Mouse (Mus musculus) forebrain, postnatal 0 days (tissue): Measurements from ENCODE around the gene Lrrc20. TPM values are rescaled to one million over a fixed set of nuclear protein-coding genes. Genes with fewer than 3 reads are reported as not detected.

Source experiments
- ATAC-seq: fragments of 200-750 bp; cut with Nextera tagmentation; 2 replicates; pipeline ENCODE4 v1.8.0; 2017; ENCODE audit warnings: mild to moderate bottlenecking, moderate library complexity
- DNase-seq: peaks from one replicate; pipeline ENCODE4 v3.0.0-alpha.2; 2015
- H3K27ac ChIP-seq: fragments of 300-500 bp; sonication (generic); 2 replicates; pipeline ENCODE4 v1.5.1; 2014; ENCODE audit warnings: low read depth, mild to moderate bottlenecking, antibody characterized with exemption, low read length, moderate library complexity, mixed read lengths
- H3K27me3 ChIP-seq: fragments of 300-500 bp; sonication (generic); 2 replicates; pipeline ENCODE4 v1.6.1; 2014; ENCODE audit warnings: mild to moderate bottlenecking, low read length, mixed read lengths; ENCODE audit not compliant: insufficient read depth
- H3K36me3 ChIP-seq: fragments of 300-500 bp; sonication (generic); 2 replicates; pipeline ENCODE4 v1.6.1; 2014; ENCODE audit warnings: mild to moderate bottlenecking, moderate library complexity; ENCODE audit not compliant: insufficient read depth
- H3K4me1 ChIP-seq: fragments of 300-500 bp; sonication (generic); 2 replicates; pipeline ENCODE4 v1.6.1; 2014; ENCODE audit warnings: antibody characterized with exemption; ENCODE audit not compliant: insufficient read depth
- H3K4me2 ChIP-seq: fragments of 300-500 bp; sonication (generic); 2 replicates; pipeline ENCODE4 v1.6.1; 2014; ENCODE audit warnings: low read depth, mild to moderate bottlenecking, moderate library complexity
- H3K4me3 ChIP-seq: fragments of 300-500 bp; sonication (generic); 2 replicates; pipeline ENCODE4 v1.5.1; 2014; ENCODE audit warnings: low read depth, low read length, mixed read lengths
- H3K9ac ChIP-seq: fragments of 300-500 bp; sonication (generic); 2 replicates; pipeline ENCODE4 v1.6.1; 2014; ENCODE audit warnings: mild to moderate bottlenecking
- H3K9me3 ChIP-seq: fragments of 300-500 bp; sonication (generic); 2 replicates; pipeline ENCODE4 v1.6.1; 2016; ENCODE audit warnings: low read length
- CTCF ChIP-seq: sonication (generic); IDR thresholded peaks from 2 replicates; pipeline ENCODE4 v1.5.1; 2016; ENCODE audit warnings: antibody characterized with exemption, control low read depth, low read depth
- WGBS: fragments of 180-500 bp; shearing (Covaris S2); extraction: QIAGEN DNeasy Blood & Tissue Kit; methylation state at CpG from one replicate; pipeline ENCODE4 v1.1.7; 2014; 5-methylcytosine and 5-hydroxymethylcytosine counted together
- polyA plus RNA-seq: library from polyadenylated mRNA; unstranded; fragments of >200 nt; fragmentation: Nextera tagmentation; extraction: Ambion mirVana; gene quantifications from 2 replicates; pipeline ENCODE4 v1.2.1, GENCODE M21; 2015
- total RNA-seq: library from RNA; depleted of rRNA; stranded (reverse); fragments of >200 nt; gene quantifications from 2 replicates; pipeline ENCODE4 v1.2.3, GENCODE M21; 2014

Gene Lrrc20
- total and polyA plus RNA-seq, 2 experiments from 2014 or later = 15.9 to 19.5 TPM

DNA sequence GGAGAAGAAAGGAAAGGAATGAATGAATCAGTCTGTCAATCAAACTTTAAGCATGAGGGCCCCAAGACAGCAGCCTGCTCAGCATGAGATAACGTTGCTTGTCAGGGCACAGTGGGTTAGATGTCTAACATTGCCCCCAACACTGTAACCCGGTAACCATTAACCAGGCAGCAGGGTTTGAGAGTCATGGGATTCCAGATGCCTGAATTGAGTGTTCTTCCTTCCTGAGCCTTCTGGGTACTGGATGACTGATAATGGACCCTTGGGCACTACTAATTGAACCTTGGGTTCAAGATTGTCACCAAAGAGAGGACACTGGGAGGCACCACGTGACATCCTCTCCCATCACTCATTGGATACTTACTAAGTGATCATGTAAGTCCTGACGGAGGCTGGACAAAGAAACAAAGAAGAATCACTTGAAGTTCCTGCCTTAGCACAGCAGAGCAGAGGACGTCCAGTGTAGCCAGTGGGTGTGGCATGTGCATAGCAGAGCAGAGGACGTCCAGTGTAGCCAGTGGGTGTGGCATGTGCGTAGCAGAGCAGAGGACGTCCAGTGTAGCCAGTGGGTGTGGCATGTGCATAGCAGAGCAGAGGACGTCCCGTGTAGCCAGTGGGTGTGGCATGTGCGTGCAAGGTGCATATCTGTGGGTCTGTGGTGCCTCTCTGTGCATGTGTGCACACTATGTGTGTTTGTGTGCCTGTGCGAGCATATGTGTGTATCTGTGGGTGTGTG lies 68.7 kb downstream of the Lrrc20 start:
- TF ChIP-seq CTCF = no peak
- DNase-seq = no peak
- Histone ChIP-seq H3K4me1 (no peaks in the 10 kb centered on the region), H3K9ac (no peak overlapping the region), H3K9me3 (no peaks in the 10 kb centered on the region), H3K4me2 (no peak overlapping the region), H3K27me3 (no peaks in the 10 kb centered on the region), H3K36me3 (no peaks in the 10 kb centered on the region), H3K4me3 (no peak overlapping the region), H3K27ac (no peak overlapping the region)
- WGBS = 64% methylated on average over 12 of the region's 12 CpGs
- no peak for ATAC-seq

DNA sequence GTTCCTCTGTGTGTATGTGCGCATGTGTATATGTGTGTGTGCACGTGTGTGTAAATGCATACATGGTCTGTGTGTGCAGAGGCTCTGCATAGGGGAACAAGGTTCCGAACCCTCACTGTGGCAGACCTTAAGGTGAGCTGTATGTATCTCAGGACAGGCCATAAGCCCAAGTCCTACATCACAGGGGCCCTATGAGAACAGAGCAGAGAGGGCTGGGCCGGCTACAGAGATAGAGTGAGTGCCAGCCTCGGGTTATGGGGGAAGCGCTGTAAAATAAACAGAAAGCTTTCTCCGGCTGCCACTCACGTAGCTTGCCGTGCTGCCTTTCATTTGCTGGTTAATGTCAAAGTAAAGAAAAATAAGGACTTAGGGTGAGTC lies 69.3 kb downstream of the Lrrc20 start:
- Histone ChIP-seq H3K4me3 (no peak overlapping the region), H3K4me2 (no peak overlapping the region), H3K9me3 (no peaks in the 10 kb centered on the region), H3K36me3 (no peaks in the 10 kb centered on the region), H3K9ac (no peak overlapping the region), H3K27me3 (no peaks in the 10 kb centered on the region), H3K27ac (no peak overlapping the region), H3K4me1 (no peaks in the 10 kb centered on the region)
- no peak for ATAC-seq
- DNase-seq = no peak
- 75% methylated on average over 9 of the region's 9 CpGs for WGBS
- TF ChIP-seq CTCF = no peak

- TF ChIP-seq CTCF = no peak
- 63% methylated on average over 8 of the region's 8 CpGs for WGBS
- DNase-seq (no peak), ATAC-seq (peak; percentile 54; the same call in 1 of the 2 replicates)
- Histone ChIP-seq H3K4me3 (no peak overlapping the region), H3K4me2 (no peak overlapping the region), H3K4me1 (no peaks in the 10 kb centered on the region), H3K27me3 (no peaks in the 10 kb centered on the region), H3K9ac (no peak overlapping the region), H3K36me3 (no peaks in the 10 kb centered on the region), H3K27ac (no peak overlapping the region), H3K9me3 (no peaks in the 10 kb centered on the region)
Observed at GRCm38 (mm10) chr10:61550106-61550505, 74.5 kb downstream of the Lrrc20 start.

DNA sequence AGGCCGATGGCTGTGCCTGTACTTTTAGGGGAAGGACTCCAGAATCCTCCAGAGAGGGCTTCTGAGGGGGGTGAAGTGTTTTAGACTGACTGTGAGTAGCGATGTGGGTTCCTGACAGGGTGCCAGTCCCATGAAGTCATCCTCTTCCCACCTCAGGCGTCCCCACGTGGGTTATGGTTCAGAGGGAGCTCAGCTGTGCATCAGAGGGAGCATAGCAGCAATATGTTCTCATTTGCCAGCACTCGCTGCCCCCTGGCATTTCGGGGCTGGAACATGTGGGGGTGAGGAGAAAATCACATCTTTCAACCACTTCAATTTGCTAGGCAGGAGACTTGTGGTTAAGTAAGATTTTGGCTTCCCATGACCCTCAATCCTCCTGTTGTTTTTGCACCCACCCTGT lies 79.6 kb downstream of the Lrrc20 start:
- Histone ChIP-seq H3K4me3 (no peak overlapping the region), H3K27ac (no peak overlapping the region), H3K4me1 (no peaks in the 10 kb centered on the region), H3K9ac (no peak overlapping the region), H3K27me3 (no peaks in the 10 kb centered on the region), H3K4me2 (no peak overlapping the region), H3K36me3 (no peaks in the 10 kb centered on the region), H3K9me3 (no peaks in the 10 kb centered on the region)
- TF ChIP-seq CTCF = no peak
- DNase-seq (no peak), ATAC-seq (no peak)
- 85% methylated on average over 6 of the region's 6 CpGs for WGBS

- H3K27me3 ChIP-seq = no peaks in the 10 kb centered on the region
- no peaks in the 10 kb centered on the region for H3K4me1 ChIP-seq
- no peaks in the 10 kb centered on the region for H3K36me3 ChIP-seq
- no peak for ATAC-seq
- WGBS = 90% methylated on average over 2 of the region's 2 CpGs
- H3K27ac ChIP-seq = no peak overlapping the region
- no peak overlapping the region for H3K4me3 ChIP-seq
- H3K4me2 ChIP-seq = no peak overlapping the region
- no peak overlapping the region for H3K9ac ChIP-seq
- TF ChIP-seq CTCF = no peak
- no peak for DNase-seq
- no peaks in the 10 kb centered on the region for H3K9me3 ChIP-seq
Observed at GRCm38 (mm10) chr10:61558631-61559030, 83.0 kb downstream of the Lrrc20 start.

- DNase-seq = no peak
- Histone ChIP-seq H3K9me3 (no peaks in the 10 kb centered on the region), H3K27ac (no peak overlapping the region), H3K9ac (no peak overlapping the region), H3K4me3 (no peak overlapping the region), H3K27me3 (no peaks in the 10 kb centered on the region), H3K4me1 (no peaks in the 10 kb centered on the region), H3K4me2 (no peak overlapping the region), H3K36me3 (no peaks in the 10 kb centered on the region)
- no peak for ATAC-seq
- no peak for TF ChIP-seq CTCF
Observed at GRCm38 (mm10) chr10:61559544-61559943, 83.9 kb downstream of the Lrrc20 start.

- Histone ChIP-seq H3K36me3 (no peaks in the 10 kb centered on the region), H3K9ac (no peak overlapping the region), H3K9me3 (no peaks in the 10 kb centered on the region), H3K27me3 (no peaks in the 10 kb centered on the region), H3K4me2 (no peak overlapping the region), H3K4me3 (no peak overlapping the region), H3K4me1 (no peaks in the 10 kb centered on the region), H3K27ac (no peak overlapping the region)
- ATAC-seq (peak; percentile 68), DNase-seq (no peak)
- WGBS = 81% methylated on average over 9 of the region's 9 CpGs
- no peak for TF ChIP-seq CTCF
Observed at GRCm38 (mm10) chr10:61563550-61563949, 87.9 kb downstream of the Lrrc20 start.
